Mouse (Mus musculus): ENCODE measurements around the gene Klk1b1. TPM values are rescaled to one million over a fixed set of nuclear protein-coding genes. Genes with fewer than 3 reads are reported as not detected.
"Not testable (repeated sequence)": the region's sequence is repeated elsewhere in the genome, so short reads cannot be mapped to it uniquely, and the experiment has no call there.

Gene Klk1b1
- polyA plus RNA-seq, 1 experiment: 0.57 TPM

DNA sequence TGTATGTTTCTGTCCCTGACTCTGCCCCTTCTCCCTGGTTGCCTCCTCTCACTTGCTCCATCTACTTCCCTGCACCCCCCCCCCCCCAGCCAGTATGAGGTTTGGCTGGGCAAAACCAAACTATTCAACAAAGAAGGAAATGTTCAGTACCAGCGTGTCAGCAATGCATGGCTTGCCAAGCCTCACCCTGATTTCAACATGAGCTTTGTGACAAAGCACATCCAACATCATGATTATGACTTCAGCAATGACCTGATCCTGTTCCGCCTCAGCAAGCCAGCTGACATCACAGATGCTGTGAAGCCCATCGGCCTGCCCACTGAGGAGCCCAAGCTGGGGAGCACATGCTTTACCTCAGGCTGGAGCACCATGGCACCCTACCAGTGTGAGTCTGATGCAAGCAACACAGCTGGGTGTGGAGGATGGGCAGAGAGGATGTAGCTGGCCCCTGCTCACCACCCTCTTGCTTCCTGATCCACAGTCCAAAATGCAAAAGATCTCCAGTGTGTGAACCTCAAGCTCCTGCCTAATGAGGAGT is 21.8 kb upstream of the Klk1b1 start:
- H3K4me1 ChIP-seq (replicated peaks; ENCODE audit: control insufficient read depth, insufficient read depth, low read length): no peaks in the 10 kb centered on the region; the same call in 1 of the 2 replicates
- H3K27me3 ChIP-seq (ENCODE audit: control insufficient read depth, insufficient read depth, low read length): no peaks in the 10 kb centered on the region
- no peak overlapping the region for H3K4me3 ChIP-seq (ENCODE audit: control insufficient read depth, insufficient read depth, low read length)
- no peak overlapping the region for H3K27ac ChIP-seq (ENCODE audit: control insufficient read depth, insufficient read depth, low read length)
- TF ChIP-seq CTCF (IDR thresholded peaks at IDR 0.05; ENCODE audit: borderline replicate concordance, control insufficient read depth, extremely low read depth, insufficient read depth, low read length, poor library complexity) (no peak), POLR2A (IDR thresholded peaks at IDR 0.05; ENCODE audit: control insufficient read depth, extremely low read depth, insufficient read depth, low read length, poor library complexity) (no peak)
- no peak for DNase-seq
- WGBS: 84% methylated on average over 3 of the region's 3 CpGs
- H3K36me3 ChIP-seq (ENCODE audit: control insufficient read depth, insufficient read depth, low read length): no peaks in the 10 kb centered on the region

GRCm38 (mm10) chr7:43950364-43950763 is 16.2 kb upstream of the Klk1b1 start, which contains the start of gene Klk1b8:
Klk1b8 (plus strand) TSS chr7:43950664.
- H3K36me3 ChIP-seq (ENCODE audit: control insufficient read depth, insufficient read depth, low read length): no peaks in the 10 kb centered on the region
- 66% methylated on average over 2 of the region's 2 CpGs for WGBS
- DNase-seq: no peak
- H3K27ac ChIP-seq (ENCODE audit: control insufficient read depth, insufficient read depth, low read length): no peak within 1 kb of the TSS
- no peak for TF ChIP-seq CTCF (IDR thresholded peaks at IDR 0.05; ENCODE audit: borderline replicate concordance, control insufficient read depth, extremely low read depth, insufficient read depth, low read length, poor library complexity)
- TF ChIP-seq POLR2A (IDR thresholded peaks at IDR 0.05; ENCODE audit: control insufficient read depth, extremely low read depth, insufficient read depth, low read length, poor library complexity): no peak
- H3K4me3 ChIP-seq (ENCODE audit: control insufficient read depth, insufficient read depth, low read length): no peak within 1 kb of the TSS
- no peaks in the 10 kb centered on the region for H3K27me3 ChIP-seq (ENCODE audit: control insufficient read depth, insufficient read depth, low read length)
- H3K4me1 ChIP-seq (replicated peaks; ENCODE audit: control insufficient read depth, insufficient read depth, low read length): no peaks in the 10 kb centered on the region; the same call in 1 of the 2 replicates

DNA sequence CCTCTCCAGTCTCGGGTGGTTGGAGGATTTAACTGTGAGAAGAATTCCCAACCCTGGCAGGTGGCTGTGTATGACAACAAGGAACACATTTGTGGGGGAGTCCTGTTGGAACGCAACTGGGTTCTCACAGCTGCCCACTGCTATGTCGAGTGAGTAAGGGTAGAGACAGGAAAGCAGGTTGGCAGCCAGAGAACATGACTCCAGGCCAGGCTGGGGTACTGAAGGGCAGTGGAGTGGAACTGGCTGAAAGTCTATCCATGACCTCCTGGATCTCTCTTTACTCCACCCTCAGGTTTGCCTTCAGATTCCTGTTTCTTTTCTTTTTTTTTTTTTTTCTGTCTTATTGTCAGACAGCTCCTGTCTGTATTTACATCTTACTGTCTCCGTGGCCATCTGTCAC is 13.8 kb upstream of the Klk1b1 start:
- TF ChIP-seq CTCF (IDR thresholded peaks at IDR 0.05; ENCODE audit: borderline replicate concordance, control insufficient read depth, extremely low read depth, insufficient read depth, low read length, poor library complexity): no peak
- TF ChIP-seq POLR2A (IDR thresholded peaks at IDR 0.05; ENCODE audit: control insufficient read depth, extremely low read depth, insufficient read depth, low read length, poor library complexity): no peak
- DNase-seq: no peak
- Histone ChIP-seq H3K4me3 (ENCODE audit: control insufficient read depth, insufficient read depth, low read length) (no peak overlapping the region), H3K27me3 (ENCODE audit: control insufficient read depth, insufficient read depth, low read length) (no peaks in the 10 kb centered on the region), H3K4me1 (replicated peaks; ENCODE audit: control insufficient read depth, insufficient read depth, low read length) (no peaks in the 10 kb centered on the region), H3K27ac (ENCODE audit: control insufficient read depth, insufficient read depth, low read length) (no peak overlapping the region), H3K36me3 (ENCODE audit: control insufficient read depth, insufficient read depth, low read length) (no peaks in the 10 kb centered on the region)
- 74% methylated on average over 4 of the region's 4 CpGs for WGBS

- Histone ChIP-seq H3K36me3 (ENCODE audit: control insufficient read depth, insufficient read depth, low read length) (no peaks in the 10 kb centered on the region), H3K4me1 (replicated peaks; ENCODE audit: control insufficient read depth, insufficient read depth, low read length) (no peaks in the 10 kb centered on the region), H3K27ac (ENCODE audit: control insufficient read depth, insufficient read depth, low read length) (no peak overlapping the region), H3K4me3 (ENCODE audit: control insufficient read depth, insufficient read depth, low read length) (no peak overlapping the region), H3K27me3 (ENCODE audit: control insufficient read depth, insufficient read depth, low read length) (no peaks in the 10 kb centered on the region)
- no peak for DNase-seq
- TF ChIP-seq POLR2A (IDR thresholded peaks at IDR 0.05; ENCODE audit: control insufficient read depth, extremely low read depth, insufficient read depth, low read length, poor library complexity) (no peak), CTCF (IDR thresholded peaks at IDR 0.05; ENCODE audit: borderline replicate concordance, control insufficient read depth, extremely low read depth, insufficient read depth, low read length, poor library complexity) (no peak)
- WGBS: 80% methylated on average over 3 of the region's 3 CpGs
Observed at GRCm38 (mm10) chr7:43967058-43967457, 507 bp downstream of the Klk1b1 start.

DNA sequence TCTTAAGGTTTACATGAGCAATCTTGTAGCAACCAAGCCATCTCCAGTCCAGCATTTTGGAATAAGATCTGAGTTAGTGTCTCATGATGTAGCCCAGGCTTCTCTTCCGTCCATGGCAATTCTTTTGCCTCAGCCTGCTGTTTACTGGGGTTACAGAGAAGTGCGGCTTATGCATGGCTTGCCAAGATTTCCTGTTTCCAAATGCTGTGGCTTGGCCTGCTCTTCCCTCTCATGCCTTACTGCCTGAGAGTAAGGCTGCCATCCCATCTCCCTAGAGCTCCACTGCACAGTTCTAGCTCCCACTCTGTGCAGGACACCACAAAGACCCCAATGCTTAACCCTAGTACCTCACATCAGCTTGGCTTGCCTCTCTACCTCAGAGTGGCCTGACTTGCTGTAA is 1.1 kb downstream of the Klk1b1 start:
- Histone ChIP-seq H3K27me3 (ENCODE audit: control insufficient read depth, insufficient read depth, low read length) (no peaks in the 10 kb centered on the region), H3K4me3 (ENCODE audit: control insufficient read depth, insufficient read depth, low read length) (no peak overlapping the region), H3K4me1 (replicated peaks; ENCODE audit: control insufficient read depth, insufficient read depth, low read length) (no peaks in the 10 kb centered on the region), H3K36me3 (ENCODE audit: control insufficient read depth, insufficient read depth, low read length) (no peaks in the 10 kb centered on the region), H3K27ac (ENCODE audit: control insufficient read depth, insufficient read depth, low read length) (no peak overlapping the region)
- no peak for DNase-seq
- TF ChIP-seq CTCF (IDR thresholded peaks at IDR 0.05; ENCODE audit: borderline replicate concordance, control insufficient read depth, extremely low read depth, insufficient read depth, low read length, poor library complexity) (no peak), POLR2A (IDR thresholded peaks at IDR 0.05; ENCODE audit: control insufficient read depth, extremely low read depth, insufficient read depth, low read length, poor library complexity) (no peak)
- WGBS: 72% methylated on average over 2 of the region's 2 CpGs

GRCm38 (mm10) chr7:43975761-43976160 is 9.2 kb downstream of the Klk1b1 start, which contains the start of gene Klk1b9:
Klk1b9 (plus strand) TSS chr7:43976061.
- H3K27ac ChIP-seq (ENCODE audit: control insufficient read depth, insufficient read depth, low read length); H3K36me3 ChIP-seq (ENCODE audit: control insufficient read depth, insufficient read depth, low read length); H3K4me1 ChIP-seq (replicated peaks; ENCODE audit: control insufficient read depth, insufficient read depth, low read length); DNase-seq; H3K27me3 ChIP-seq (ENCODE audit: control insufficient read depth, insufficient read depth, low read length); H3K4me3 ChIP-seq (ENCODE audit: control insufficient read depth, insufficient read depth, low read length): not testable (repeated sequence)
- 88% methylated on average over 1 of the region's 1 CpGs for WGBS

- H3K27me3 ChIP-seq (ENCODE audit: control insufficient read depth, insufficient read depth, low read length): no peaks in the 10 kb centered on the region
- no peak overlapping the region for H3K27ac ChIP-seq (ENCODE audit: control insufficient read depth, insufficient read depth, low read length)
- no peak overlapping the region for H3K4me3 ChIP-seq (ENCODE audit: control insufficient read depth, insufficient read depth, low read length)
- H3K36me3 ChIP-seq (ENCODE audit: control insufficient read depth, insufficient read depth, low read length): no peaks in the 10 kb centered on the region
- no peak for DNase-seq
- H3K4me1 ChIP-seq (replicated peaks; ENCODE audit: control insufficient read depth, insufficient read depth, low read length): no peaks in the 10 kb centered on the region
- TF ChIP-seq CTCF (IDR thresholded peaks at IDR 0.05; ENCODE audit: borderline replicate concordance, control insufficient read depth, extremely low read depth, insufficient read depth, low read length, poor library complexity) (no peak), POLR2A (IDR thresholded peaks at IDR 0.05; ENCODE audit: control insufficient read depth, extremely low read depth, insufficient read depth, low read length, poor library complexity) (no peak)
Observed at GRCm38 (mm10) chr7:43985657-43986056, 19.1 kb downstream of the Klk1b1 start.

- not testable (repeated sequence) for H3K4me3 ChIP-seq (ENCODE audit: control insufficient read depth, insufficient read depth, low read length); H3K36me3 ChIP-seq (ENCODE audit: control insufficient read depth, insufficient read depth, low read length); H3K4me1 ChIP-seq (replicated peaks; ENCODE audit: control insufficient read depth, insufficient read depth, low read length); H3K27me3 ChIP-seq (ENCODE audit: control insufficient read depth, insufficient read depth, low read length); DNase-seq; H3K27ac ChIP-seq (ENCODE audit: control insufficient read depth, insufficient read depth, low read length)
- 84% methylated on average over 1 of the region's 1 CpGs for WGBS
Observed at GRCm38 (mm10) chr7:43994821-43995220, 28.3 kb downstream of the Klk1b1 start.

DNA sequence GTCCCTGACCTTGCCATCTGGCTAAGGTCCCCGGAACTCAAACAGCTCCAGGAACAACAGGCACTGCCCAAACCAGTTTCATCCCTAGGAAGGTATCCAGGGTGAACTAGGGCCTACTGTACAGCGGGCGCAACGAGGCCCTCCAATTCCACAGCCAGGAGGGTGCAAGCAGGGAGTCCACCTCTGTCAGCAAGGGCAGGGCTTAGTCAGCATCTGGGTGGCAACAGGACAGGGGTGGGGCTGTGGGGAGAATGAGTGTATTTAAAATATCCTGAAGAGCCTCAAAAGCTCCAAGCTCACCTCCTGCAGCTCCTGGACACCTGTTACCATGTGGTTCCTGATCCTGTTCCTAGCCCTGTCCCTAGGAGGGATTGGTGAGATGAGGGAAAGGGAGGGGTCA is 29.0 kb downstream of the Klk1b1 start, which contains the start of gene Klk1b11:
TSS of gene Klk1b11 (plus strand) at position 301 of the 400 bp plus-strand sequence.
- WGBS: 89% methylated on average over 4 of the region's 4 CpGs

More for the DNA sequence above, 29.0 kb downstream of the Klk1b1 start, which contains the start of gene Klk1b11:
- not testable (repeated sequence) for H3K27ac ChIP-seq (ENCODE audit: control insufficient read depth, insufficient read depth, low read length); H3K4me1 ChIP-seq (replicated peaks; ENCODE audit: control insufficient read depth, insufficient read depth, low read length); DNase-seq; H3K36me3 ChIP-seq (ENCODE audit: control insufficient read depth, insufficient read depth, low read length); H3K27me3 ChIP-seq (ENCODE audit: control insufficient read depth, insufficient read depth, low read length); H3K4me3 ChIP-seq (ENCODE audit: control insufficient read depth, insufficient read depth, low read length)

Measured in thymus, adult 2 months (tissue).